Mouse (Mus musculus) forebrain, embryonic 14.5 days (tissue): ENCODE measurements around the gene Gpr37l1. TPM values are rescaled to one million over a fixed set of nuclear protein-coding genes. Genes with fewer than 3 reads are reported as not detected.
A peak's percentile ranks its signal among the peaks of the same experiment; 100 is the strongest.

Source experiments
- ATAC-seq: fragments of 200-750 bp; cut with Nextera tagmentation; 2 replicates; pipeline ENCODE4 v1.8.0; 2017; ENCODE audit warnings: mild to moderate bottlenecking, moderate library complexity
- DNase-seq: peaks from one replicate; pipeline ENCODE4 v3.0.0-alpha.2; 2015; ENCODE audit warnings: low spot score
- H3K27ac ChIP-seq: fragments of 300-500 bp; sonication (generic); 2 replicates; pipeline ENCODE4 v1.5.1; 2014; ENCODE audit warnings: low read depth, mild to moderate bottlenecking, control low read depth, low read length, moderate library complexity
- H3K27me3 ChIP-seq: fragments of 300-500 bp; sonication (generic); replicated peaks from 2 replicates; pipeline ENCODE4 v1.6.1; 2014; ENCODE audit warnings: low read length, control low read depth, mixed read lengths; ENCODE audit not compliant: control insufficient read depth, insufficient read depth
- H3K36me3 ChIP-seq: fragments of 300-500 bp; sonication (generic); 2 replicates; pipeline ENCODE4 v1.6.1; 2014; ENCODE audit warnings: low read length, control low read depth; ENCODE audit not compliant: control insufficient read depth, insufficient read depth
- H3K4me1 ChIP-seq: fragments of 300-500 bp; sonication (generic); 2 replicates; pipeline ENCODE4 v1.6.1; 2014; ENCODE audit warnings: antibody characterized with exemption, low read length, control low read depth; ENCODE audit not compliant: control insufficient read depth, insufficient read depth
- H3K4me2 ChIP-seq: fragments of 300-500 bp; sonication (generic); 2 replicates; pipeline ENCODE4 v1.6.1; 2014; ENCODE audit warnings: mild to moderate bottlenecking, control low read depth, low read length
- H3K4me3 ChIP-seq: fragments of 300-500 bp; sonication (generic); 2 replicates; pipeline ENCODE4 v1.5.1; 2014; ENCODE audit warnings: low read depth, low read length, control low read depth
- H3K9ac ChIP-seq: fragments of 300-500 bp; sonication (generic); 2 replicates; pipeline ENCODE4 v1.6.1; 2014; ENCODE audit warnings: mild to moderate bottlenecking, low read length, control low read depth, moderate library complexity
- H3K9me3 ChIP-seq: fragments of 300-500 bp; sonication (generic); replicated peaks from 2 replicates; pipeline ENCODE4 v1.6.1; 2016; ENCODE audit warnings: low read length, control low read depth, mixed read lengths; ENCODE audit not compliant: control insufficient read depth
- WGBS: fragments of 180-500 bp; shearing (Covaris S2); extraction: QIAGEN DNeasy Blood & Tissue Kit; methylation state at CpG from one replicate; pipeline ENCODE4 v1.1.7; 2014; 5-methylcytosine and 5-hydroxymethylcytosine counted together
- polyA plus RNA-seq: library from polyadenylated mRNA; unstranded; fragments of >200 nt; fragmentation: Nextera tagmentation; extraction: Ambion mirVana; gene quantifications from 2 replicates; pipeline ENCODE4 v1.2.1, GENCODE M21; 2014

Gene Gpr37l1
- polyA plus RNA-seq, 1 experiment from 2014 or later = 0.24 TPM

GRCm38 (mm10) chr1:135183941-135184570 is 16.6 kb upstream of the Gpr37l1 start:
- H3K4me3 ChIP-seq = no peak overlapping the region
- DNase-seq (no peak), ATAC-seq (no peak)
- H3K9ac ChIP-seq = no peak overlapping the region
- H3K27me3 ChIP-seq = no peaks in the 10 kb centered on the region
- H3K4me1 ChIP-seq = peaks cover 5% of the 10 kb centered on the region; the same call in 1 of the 2 replicates
- WGBS = 80% methylated on average over 11 of the region's 11 CpGs
- no peaks in the 10 kb centered on the region for H3K36me3 ChIP-seq
- H3K9me3 ChIP-seq = no peaks in the 10 kb centered on the region
- H3K27ac ChIP-seq = no peak overlapping the region
- no peak overlapping the region for H3K4me2 ChIP-seq

GRCm38 (mm10) chr1:135183448-135183847 is 16.0 kb upstream of the Gpr37l1 start:
- Histone ChIP-seq H3K9ac (no peak overlapping the region), H3K27ac (no peak overlapping the region), H3K9me3 (no peaks in the 10 kb centered on the region), H3K4me3 (no peak overlapping the region), H3K4me1 (peaks cover 5% of the 10 kb centered on the region; the same call in 1 of the 2 replicates), H3K4me2 (no peak overlapping the region), H3K36me3 (no peaks in the 10 kb centered on the region), H3K27me3 (no peaks in the 10 kb centered on the region)
- DNase-seq (no peak), ATAC-seq (no peak)
- WGBS = 86% methylated on average over 4 of the region's 4 CpGs

- Histone ChIP-seq H3K9me3 (no peaks in the 10 kb centered on the region), H3K4me1 (peaks cover 5% of the 10 kb centered on the region; the same call in 1 of the 2 replicates), H3K27me3 (no peaks in the 10 kb centered on the region), H3K27ac (no peak overlapping the region), H3K4me3 (no peak overlapping the region), H3K9ac (no peak overlapping the region), H3K4me2 (no peak overlapping the region), H3K36me3 (no peaks in the 10 kb centered on the region)
- ATAC-seq (no peak), DNase-seq (no peak)
- 78% methylated on average over 3 of the region's 3 CpGs for WGBS
Observed at GRCm38 (mm10) chr1:135182975-135183374, 15.5 kb upstream of the Gpr37l1 start.

DNA sequence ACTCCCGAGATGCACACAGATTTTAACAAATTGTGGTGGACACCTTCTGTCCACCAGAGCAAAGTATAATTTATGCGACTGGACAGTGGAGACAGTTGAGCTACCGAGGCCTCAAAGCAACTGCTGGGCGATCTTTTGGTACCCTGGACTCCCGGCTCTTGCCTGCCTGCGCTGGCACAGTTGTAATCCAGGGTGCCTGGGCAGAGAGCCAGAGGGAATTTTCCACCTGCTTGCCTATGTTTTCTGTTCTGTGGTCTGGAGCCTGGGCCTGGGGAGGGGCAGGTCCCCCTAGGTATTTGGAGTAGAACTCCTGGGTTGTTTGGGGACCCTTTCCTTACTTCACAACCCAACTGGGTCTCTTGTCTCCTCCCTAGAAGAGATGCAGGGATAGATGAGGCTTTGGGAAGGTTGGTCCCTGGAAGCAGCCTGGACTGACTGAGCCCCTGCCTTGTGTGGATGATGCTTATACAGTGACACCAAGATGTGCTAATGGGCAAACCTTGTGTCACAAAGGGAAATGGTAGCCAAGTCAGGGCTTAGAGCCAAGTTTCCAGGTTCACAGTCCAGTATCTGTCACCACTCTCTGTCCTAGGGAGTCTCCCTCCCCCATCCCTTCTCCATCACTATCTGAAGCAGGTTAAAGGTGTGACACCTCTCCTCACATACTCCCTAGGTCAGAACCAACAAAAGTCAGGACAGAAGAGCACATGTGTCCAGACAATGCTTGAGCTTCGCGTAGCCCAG is 14.6 kb upstream of the Gpr37l1 start:
- H3K36me3 ChIP-seq = no peaks in the 10 kb centered on the region
- 63% methylated on average over 8 of the region's 8 CpGs for WGBS
- H3K4me1 ChIP-seq = peaks cover 5% of the 10 kb centered on the region; the same call in 1 of the 2 replicates
- H3K4me3 ChIP-seq = no peak overlapping the region
- no peak overlapping the region for H3K27ac ChIP-seq
- DNase-seq (peak; percentile 53), ATAC-seq (no peak)
- H3K9me3 ChIP-seq = no peaks in the 10 kb centered on the region
- H3K9ac ChIP-seq = no peak overlapping the region
- no peaks in the 10 kb centered on the region for H3K27me3 ChIP-seq
- no peak overlapping the region for H3K4me2 ChIP-seq

DNA sequence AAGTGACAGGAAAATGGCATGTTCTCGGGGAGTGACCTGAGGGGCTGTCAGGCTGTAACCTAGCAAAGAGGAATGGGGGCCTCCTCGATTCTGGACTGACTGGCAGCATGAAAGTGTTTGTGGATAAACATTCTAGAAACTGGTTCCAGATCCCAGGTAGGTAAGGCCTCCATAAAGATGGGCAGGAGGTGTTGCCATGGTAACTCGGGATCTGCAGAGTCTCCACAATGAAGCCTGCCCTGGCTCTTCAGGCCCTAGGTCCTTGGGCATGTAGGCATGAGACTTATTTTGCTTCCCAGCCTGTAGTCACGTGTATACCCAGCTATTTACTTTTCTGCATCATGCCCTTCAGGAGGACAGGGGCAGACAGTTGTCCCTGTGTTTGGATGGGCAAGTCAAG is 13.8 kb upstream of the Gpr37l1 start:
- Histone ChIP-seq H3K27ac (no peak overlapping the region), H3K36me3 (no peaks in the 10 kb centered on the region), H3K4me1 (peaks cover 5% of the 10 kb centered on the region; the same call in 1 of the 2 replicates), H3K9me3 (no peaks in the 10 kb centered on the region), H3K9ac (no peak overlapping the region), H3K27me3 (no peaks in the 10 kb centered on the region), H3K4me3 (no peak overlapping the region), H3K4me2 (no peak overlapping the region)
- DNase-seq = no peak
- 82% methylated on average over 4 of the region's 4 CpGs for WGBS
- no peak for ATAC-seq

DNA sequence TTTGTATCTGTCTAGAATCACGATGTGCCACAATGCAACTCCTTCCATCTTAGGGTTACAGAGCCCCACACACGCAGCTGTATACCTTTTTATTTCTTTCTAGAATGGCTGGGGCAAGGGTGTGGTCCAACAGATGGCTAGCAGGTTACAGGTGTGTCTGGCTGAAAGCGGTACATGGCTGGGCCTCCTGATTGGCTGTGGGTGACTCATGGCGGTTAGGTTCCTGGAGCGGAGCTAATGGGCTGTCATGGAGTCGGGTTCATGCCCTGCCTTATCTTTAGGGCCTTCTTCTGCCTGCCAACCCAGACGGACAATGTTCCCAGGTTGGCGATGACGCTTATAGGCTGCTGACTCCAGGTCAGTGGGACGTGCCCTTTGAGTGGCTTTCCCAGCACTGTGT is 13.3 kb upstream of the Gpr37l1 start:
- Histone ChIP-seq H3K27ac (no peak overlapping the region), H3K9ac (no peak overlapping the region), H3K4me1 (peaks cover 5% of the 10 kb centered on the region; the same call in 1 of the 2 replicates), H3K36me3 (no peaks in the 10 kb centered on the region), H3K9me3 (no peaks in the 10 kb centered on the region), H3K4me3 (no peak overlapping the region), H3K27me3 (no peaks in the 10 kb centered on the region), H3K4me2 (no peak overlapping the region)
- DNase-seq (no peak), ATAC-seq (no peak)
- WGBS = 95% methylated on average over 10 of the region's 10 CpGs

DNA sequence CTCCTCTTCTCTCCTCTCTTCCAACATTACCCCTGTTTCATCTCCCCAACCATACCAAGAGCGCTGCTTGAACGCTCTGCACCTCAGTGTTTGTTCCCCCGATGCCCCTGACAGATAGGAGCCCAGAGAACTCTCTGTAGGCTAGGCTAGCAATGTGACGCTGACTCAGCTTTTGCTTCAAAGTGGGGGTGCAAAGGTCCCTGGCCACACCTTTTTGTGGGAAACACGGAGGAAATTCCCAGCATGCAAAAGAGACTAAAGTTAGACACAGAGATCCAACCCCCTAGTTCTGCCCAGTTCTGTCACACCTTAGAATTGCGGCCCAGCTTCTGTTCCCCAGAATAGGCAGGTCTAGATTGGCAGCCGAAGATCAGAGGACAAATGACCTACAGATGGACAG is 11.4 kb upstream of the Gpr37l1 start:
- ATAC-seq = no peak
- no peak overlapping the region for H3K4me3 ChIP-seq
- H3K9me3 ChIP-seq = no peaks in the 10 kb centered on the region
- no peak overlapping the region for H3K27ac ChIP-seq
- H3K9ac ChIP-seq = no peak overlapping the region
- H3K27me3 ChIP-seq = no peaks in the 10 kb centered on the region
- no peak for DNase-seq
- H3K4me2 ChIP-seq = no peak overlapping the region
- H3K36me3 ChIP-seq = no peaks in the 10 kb centered on the region
- WGBS = 91% methylated on average over 7 of the region's 7 CpGs
- peaks cover 5% of the 10 kb centered on the region; the same call in 1 of the 2 replicates for H3K4me1 ChIP-seq

GRCm38 (mm10) chr1:135177724-135178123 is 10.2 kb upstream of the Gpr37l1 start:
- no peak overlapping the region for H3K27ac ChIP-seq
- H3K36me3 ChIP-seq = no peaks in the 10 kb centered on the region
- DNase-seq (no peak), ATAC-seq (no peak)
- peaks cover 5% of the 10 kb centered on the region; the same call in 1 of the 2 replicates for H3K4me1 ChIP-seq
- H3K27me3 ChIP-seq = no peaks in the 10 kb centered on the region
- no peak overlapping the region for H3K4me3 ChIP-seq
- no peak overlapping the region for H3K9ac ChIP-seq
- H3K9me3 ChIP-seq = no peaks in the 10 kb centered on the region
- H3K4me2 ChIP-seq = no peak overlapping the region
- WGBS = 76% methylated on average over 3 of the region's 3 CpGs

DNA sequence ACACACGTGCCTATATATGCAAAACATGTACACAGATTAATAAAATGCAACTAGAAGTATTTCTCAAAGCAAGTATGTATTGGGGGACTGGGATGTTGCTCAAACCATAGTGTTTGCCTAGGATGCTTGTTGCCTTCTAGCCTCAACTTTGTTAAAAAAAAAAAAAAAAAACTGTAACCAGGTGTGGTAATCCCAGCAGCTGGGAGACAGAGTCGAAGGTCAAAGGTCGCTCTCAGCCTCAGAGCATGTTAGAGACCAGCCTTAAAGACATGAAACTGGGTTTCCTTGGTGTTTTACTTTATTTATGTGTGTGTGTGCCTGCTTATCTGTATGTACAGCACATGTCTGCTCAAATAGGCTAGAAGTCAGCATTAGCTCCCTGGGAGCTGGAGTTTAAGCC is 7.7 kb upstream of the Gpr37l1 start:
- 73% methylated on average over 3 of the region's 3 CpGs for WGBS
- ATAC-seq (no peak), DNase-seq (no peak)
- Histone ChIP-seq H3K4me3 (no peak overlapping the region), H3K27ac (no peak overlapping the region), H3K4me2 (no peak overlapping the region), H3K4me1 (no peaks in the 10 kb centered on the region), H3K36me3 (no peaks in the 10 kb centered on the region), H3K9ac (no peak overlapping the region), H3K27me3 (no peaks in the 10 kb centered on the region), H3K9me3 (no peaks in the 10 kb centered on the region)
